In the genomic region with DNA sequence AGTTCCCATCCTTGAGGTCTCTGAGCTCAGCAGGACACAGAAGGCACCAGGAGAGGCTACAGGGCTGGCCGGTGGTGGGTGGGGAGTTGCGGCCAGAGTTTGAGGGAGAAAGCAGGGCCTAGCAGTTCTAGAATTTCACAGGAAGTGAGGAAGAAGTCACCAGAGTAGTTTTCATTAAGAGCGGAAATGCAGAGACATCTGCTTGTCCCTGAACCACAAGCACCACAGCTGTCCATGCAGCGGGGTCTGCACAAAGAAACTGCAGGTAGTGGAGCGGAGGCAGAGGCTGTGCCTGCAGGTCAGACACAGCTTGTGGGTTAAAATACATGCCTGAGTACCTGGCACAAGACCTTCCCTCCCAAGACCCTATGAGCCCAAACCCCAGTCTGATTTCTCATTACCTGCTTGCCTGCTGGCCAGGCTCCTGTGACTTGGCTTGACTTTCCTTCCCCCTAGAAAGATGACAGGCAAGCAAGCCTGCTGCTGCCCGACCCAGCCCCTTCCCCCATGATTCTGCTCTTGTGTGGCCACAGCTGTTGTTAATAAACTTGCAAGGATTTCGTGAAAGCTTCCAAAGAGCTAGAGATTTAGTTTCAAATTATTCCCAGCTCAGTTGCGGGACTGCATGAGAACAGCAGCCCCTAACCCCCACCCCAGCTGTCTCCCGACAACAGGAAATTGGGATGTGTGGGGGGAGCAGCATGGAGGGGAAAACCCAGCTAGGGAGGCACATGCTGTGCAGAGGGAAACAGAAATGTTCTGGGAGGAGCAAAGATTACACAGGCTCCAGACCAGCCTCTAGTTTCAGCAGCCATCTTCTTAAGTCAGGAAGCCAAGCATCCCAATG, we compare ENCODE assay signal across 8 mouse cellular contexts. TPM values are rescaled to one million over a fixed set of nuclear protein-coding genes. Genes with fewer than 3 reads are reported as not detected.
A peak's percentile ranks its signal among the peaks of the same experiment; 100 is the strongest.
DNase-seq lines count a peak whose midpoint lies in the region; ATAC-seq lines count a peak whose summit lies in the region.

No protein-coding gene starts in this region.

- peaks cover 11% of the 10 kb centered on the region for H3K4me1 ChIP-seq in heart, embryonic 16.5 days (ENCODE audit: control insufficient read depth, insufficient read depth, low read length)

- no peak overlapping the region for H3K4me3 ChIP-seq in heart, embryonic 16.5 days (ENCODE audit: low read length)

- peak; percentile 34 for DNase-seq in gastrocnemius, postnatal 10 days
- DNase-seq in gastrocnemius, postnatal 36 days: no peak
- DNase-seq in embryo, embryonic 9.5 days (ENCODE audit: extremely low spot score): peak; percentile 67
- peak; percentile 40 for DNase-seq in layer of hippocampus, adult 11-12 months (ENCODE audit: low spot score)
- DNase-seq in mesoderm, embryonic 11.5 days (ENCODE audit: low read depth, low spot score): peak; percentile 82
- DNase-seq in adrenal gland, postnatal 25 days: no peak
- no peak for DNase-seq in cerebellum, adult 11-12 months

- WGBS in heart, embryonic 16.5 days: 45% methylated on average over 9 of the region's 9 CpGs

- no peaks in the 10 kb centered on the region for H3K27me3 ChIP-seq in heart, embryonic 16.5 days (ENCODE audit: control insufficient read depth, insufficient read depth, low read length)

- no peaks in the 10 kb centered on the region for H3K9me3 ChIP-seq in heart, embryonic 16.5 days (replicated peaks; ENCODE audit: control insufficient read depth, low read length)

- intact Hi-C loops in gastrocnemius, postnatal 36 days (cut with DNase I): no loop called here

- H3K9ac ChIP-seq in heart, embryonic 16.5 days (ENCODE audit: low read length): peak overlapping the region; percentile 46

- H3K27ac ChIP-seq in heart, embryonic 16.5 days (ENCODE audit: low read length): peak overlapping the region; percentile 92

- H3K36me3 ChIP-seq in heart, embryonic 16.5 days (ENCODE audit: control insufficient read depth, insufficient read depth): no peaks in the 10 kb centered on the region

- peak; percentile 63 for ATAC-seq in heart, embryonic 16.5 days (replicated peaks; ENCODE audit: extremely low read depth, insufficient read depth, low FRiP score)

- peak overlapping the region; percentile 42 for H3K4me2 ChIP-seq in heart, embryonic 16.5 days (ENCODE audit: low read depth, low read length)

RNA-seq across cellular contexts. Expression of a gene that starts 40.7 kb away (rescaled TPM):
- total RNA-seq in gastrocnemius, postnatal 10 days (2021): 100 to 1,000 TPM in 1 of 2 experiments, 10 to 100 TPM in 1; 94.0 to 121 TPM
- 10 to 100 TPM in 1 of 2 experiments, 1 to 10 TPM in 1; 9.8 to 12.0 TPM for total RNA-seq in gastrocnemius, postnatal 36 days (2021)
- polyA plus RNA-seq in heart, embryonic 16.5 days (2015; fragmentation: Nextera tagmentation; extraction: Ambion mirVana): 115 and 129 TPM in 2 replicates
- total RNA-seq in adrenal gland, postnatal 25 days (2021): 36.1 and 51.3 TPM in 2 replicates

Comparison
In these comparisons a context has a peak if more than half of its experiments do, and no peak if none do; other contexts are left out.
1. DNase-seq: peak in gastrocnemius, postnatal 10 days (single experiment), embryo, embryonic 9.5 days (single experiment), layer of hippocampus, adult 11-12 months (single experiment) and mesoderm, embryonic 11.5 days (single experiment); none in gastrocnemius, postnatal 36 days (0 of 2), adrenal gland, postnatal 25 days (single experiment) and cerebellum, adult 11-12 months (single experiment).